Mouse (Mus musculus) hindbrain, embryonic 16.5 days (tissue): Measurements from ENCODE around the gene Zfp763. TPM values are rescaled to one million over a fixed set of nuclear protein-coding genes. Genes with fewer than 3 reads are reported as not detected.
"Not testable (repeated sequence)": the region's sequence is repeated elsewhere in the genome, so short reads cannot be mapped to it uniquely, and the experiment has no call there.

ENCODE experiments used
- ATAC-seq: fragments of 200-750 bp; cut with Nextera tagmentation; 2 replicates; pipeline ENCODE4 v1.8.0; 2017; ENCODE audit warnings: moderate TSS enrichment, moderate library complexity
- H3K27ac ChIP-seq: fragments of 300-500 bp; sonication (generic); 2 replicates; pipeline ENCODE4 v1.5.1; 2014; ENCODE audit warnings: low read depth, mild to moderate bottlenecking, control low read depth, low read length, moderate library complexity
- H3K27me3 ChIP-seq: fragments of 300-500 bp; sonication (generic); replicated peaks from 2 replicates; pipeline ENCODE4 v1.6.1; 2014; ENCODE audit warnings: low read length; ENCODE audit not compliant: control insufficient read depth, insufficient read depth
- H3K36me3 ChIP-seq: fragments of 300-500 bp; sonication (generic); 2 replicates; pipeline ENCODE4 v1.6.1; 2014; ENCODE audit warnings: mild to moderate bottlenecking, low read length, moderate library complexity, mixed read lengths; ENCODE audit not compliant: control insufficient read depth, insufficient read depth
- H3K4me1 ChIP-seq: fragments of 300-500 bp; sonication (generic); 2 replicates; pipeline ENCODE4 v1.6.1; 2014; ENCODE audit warnings: low read depth, low read length; ENCODE audit not compliant: control insufficient read depth, insufficient read depth
- H3K4me2 ChIP-seq: fragments of 300-500 bp; sonication (generic); 2 replicates; pipeline ENCODE4 v1.6.1; 2014; ENCODE audit warnings: mild to moderate bottlenecking, low read length, control low read depth, moderate library complexity
- H3K4me3 ChIP-seq: fragments of 300-500 bp; sonication (generic); 2 replicates; pipeline ENCODE4 v1.5.1; 2014; ENCODE audit warnings: mild to moderate bottlenecking, low read length, control low read depth, moderate library complexity
- H3K9ac ChIP-seq: fragments of 300-500 bp; sonication (generic); 2 replicates; pipeline ENCODE4 v1.6.1; 2014; ENCODE audit warnings: low read depth, mild to moderate bottlenecking, control low read depth, low read length, moderate library complexity
- H3K9me3 ChIP-seq: fragments of 300-500 bp; sonication (generic); 2 replicates; pipeline ENCODE4 v1.6.1; 2014; ENCODE audit warnings: mild to moderate bottlenecking, low read length, moderate library complexity; ENCODE audit not compliant: control insufficient read depth
- WGBS: fragments of 180-500 bp; shearing (Covaris S2); extraction: QIAGEN DNeasy Blood & Tissue Kit; methylation state at CpG from one replicate; pipeline ENCODE4 v1.1.7; 2014; 5-methylcytosine and 5-hydroxymethylcytosine counted together
- polyA plus RNA-seq: library from polyadenylated mRNA; unstranded; fragments of >200 nt; fragmentation: Nextera tagmentation; extraction: Ambion mirVana; gene quantifications from 2 replicates; pipeline ENCODE4 v1.2.1, GENCODE M21; 2015

Gene Zfp763
- polyA plus RNA-seq: 24.8 and 26.6 TPM in 2 replicates

DNA sequence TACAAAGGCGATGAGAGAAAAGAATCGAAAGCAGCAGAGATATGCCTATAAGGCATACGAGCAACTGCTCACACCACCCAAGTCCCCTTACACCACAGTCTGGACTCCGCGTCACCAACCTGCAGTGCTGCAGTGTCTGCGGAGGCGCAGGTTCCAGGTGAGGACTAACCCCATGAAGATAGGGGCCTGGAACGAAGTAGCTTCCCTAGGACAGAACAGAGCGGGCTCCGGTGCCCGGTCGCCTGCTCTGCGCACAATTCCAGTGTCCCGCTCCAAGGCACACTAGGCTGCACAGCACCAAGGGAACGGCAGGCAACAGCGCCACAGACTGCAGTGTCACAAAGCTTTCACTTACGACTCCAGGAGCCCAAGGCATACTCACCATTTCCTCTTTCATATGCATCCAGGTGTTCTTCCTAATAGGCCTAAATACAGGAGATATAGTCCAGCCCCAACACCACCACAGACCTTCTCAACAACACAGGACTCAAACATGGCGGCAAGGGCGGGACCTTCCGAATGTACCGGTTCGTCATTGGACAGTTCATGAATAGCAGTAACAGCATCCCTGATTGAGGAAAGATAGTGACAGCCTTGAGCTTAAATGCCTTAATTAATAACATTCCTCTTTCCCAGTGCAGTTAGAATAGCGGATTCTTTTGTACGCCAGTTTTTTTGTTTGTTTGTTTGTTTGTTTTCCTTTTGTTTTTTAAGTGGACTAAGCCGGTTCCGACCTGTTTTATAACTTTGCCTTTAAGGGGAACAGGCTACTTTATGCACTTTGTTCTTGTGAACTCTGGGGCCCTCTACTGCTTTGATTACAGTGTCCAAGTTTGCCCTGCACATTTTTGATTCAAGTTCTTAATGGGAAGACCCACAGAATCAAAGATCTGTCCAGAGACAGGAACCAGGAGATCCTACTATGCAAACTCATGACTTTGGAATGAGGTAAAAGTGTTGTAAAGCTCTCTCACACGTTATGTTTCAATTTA lies at the start of gene Zfp763:
Gene Zfp763, minus strand, starts transcription at position 503 of the 992 bp plus-strand sequence.
- Histone ChIP-seq H3K27ac (peak within 1 kb of the TSS; percentile 87), H3K36me3 (no peaks in the 10 kb centered on the region), H3K4me2 (peak within 1 kb of the TSS; percentile 74), H3K9me3 (no peaks in the 10 kb centered on the region), H3K9ac (peak within 1 kb of the TSS; percentile 89), H3K4me1 (peaks cover 5% of the 10 kb centered on the region; the same call in 1 of the 2 replicates), H3K4me3 (peak within 1 kb of the TSS; percentile 66), H3K27me3 (no peaks in the 10 kb centered on the region)
- ATAC-seq: peak; percentile 100
- 2% methylated on average over 27 of the region's 27 CpGs for WGBS

GRCm38 (mm10) chr17:33067958-33068357 lies 34.8 kb upstream of the Zfp763 start, which contains the start of gene 4921501E09Rik:
Gene 4921501E09Rik, minus strand, starts transcription at chr17:33068058.
- no peak within 1 kb of the TSS for H3K9ac ChIP-seq
- H3K27ac ChIP-seq: no peak within 1 kb of the TSS
- H3K36me3 ChIP-seq: no peaks in the 10 kb centered on the region
- no peaks in the 10 kb centered on the region for H3K4me1 ChIP-seq
- H3K4me2 ChIP-seq: no peak within 1 kb of the TSS
- 61% methylated on average over 1 of the region's 1 CpGs for WGBS
- H3K27me3 ChIP-seq: no peaks in the 10 kb centered on the region
- H3K9me3 ChIP-seq: no peaks in the 10 kb centered on the region
- ATAC-seq: no peak
- no peak within 1 kb of the TSS for H3K4me3 ChIP-seq

- Histone ChIP-seq H3K36me3 (no peaks in the 10 kb centered on the region), H3K27me3 (no peaks in the 10 kb centered on the region), H3K4me3 (no peak overlapping the region), H3K9me3 (no peaks in the 10 kb centered on the region), H3K27ac (no peak overlapping the region), H3K9ac (no peak overlapping the region), H3K4me2 (no peak overlapping the region), H3K4me1 (no peaks in the 10 kb centered on the region)
- WGBS: 0% methylated on average over 1 of the region's 1 CpGs
- ATAC-seq: no peak
Observed at GRCm38 (mm10) chr17:33063001-33063400, 29.8 kb upstream of the Zfp763 start.

- 18% methylated on average over 1 of the region's 1 CpGs for WGBS
- Histone ChIP-seq H3K27ac (no peak overlapping the region), H3K9me3 (no peaks in the 10 kb centered on the region), H3K27me3 (no peaks in the 10 kb centered on the region), H3K9ac (no peak overlapping the region), H3K4me2 (no peak overlapping the region), H3K4me1 (no peaks in the 10 kb centered on the region), H3K4me3 (no peak overlapping the region), H3K36me3 (no peaks in the 10 kb centered on the region)
- no peak for ATAC-seq
Observed at GRCm38 (mm10) chr17:33058791-33059190, 25.6 kb upstream of the Zfp763 start.

GRCm38 (mm10) chr17:33032376-33032775 lies 826 bp downstream of the Zfp763 start:
- H3K9ac ChIP-seq: peak overlapping the region; percentile 89
- ATAC-seq: no peak
- H3K27me3 ChIP-seq: no peaks in the 10 kb centered on the region
- peak overlapping the region; percentile 66 for H3K4me3 ChIP-seq
- H3K4me1 ChIP-seq: peaks cover 5% of the 10 kb centered on the region; the same call in 1 of the 2 replicates
- H3K36me3 ChIP-seq: no peaks in the 10 kb centered on the region
- 10% methylated on average over 10 of the region's 10 CpGs for WGBS
- H3K4me2 ChIP-seq: peak overlapping the region; percentile 74
- H3K27ac ChIP-seq: no peak overlapping the region
- peaks cover 3% of the 10 kb centered on the region; the same call in 1 of the 2 replicates for H3K9me3 ChIP-seq

- not testable (repeated sequence) for H3K9ac ChIP-seq, H3K27me3 ChIP-seq, H3K4me3 ChIP-seq, ATAC-seq, H3K27ac ChIP-seq, H3K4me1 ChIP-seq, H3K4me2 ChIP-seq
- peaks cover 70% of the 10 kb centered on the region for H3K36me3 ChIP-seq
- peaks cover 55% of the 10 kb centered on the region for H3K9me3 ChIP-seq
Observed at GRCm38 (mm10) chr17:33020434-33020833, 12.8 kb downstream of the Zfp763 start.

DNA sequence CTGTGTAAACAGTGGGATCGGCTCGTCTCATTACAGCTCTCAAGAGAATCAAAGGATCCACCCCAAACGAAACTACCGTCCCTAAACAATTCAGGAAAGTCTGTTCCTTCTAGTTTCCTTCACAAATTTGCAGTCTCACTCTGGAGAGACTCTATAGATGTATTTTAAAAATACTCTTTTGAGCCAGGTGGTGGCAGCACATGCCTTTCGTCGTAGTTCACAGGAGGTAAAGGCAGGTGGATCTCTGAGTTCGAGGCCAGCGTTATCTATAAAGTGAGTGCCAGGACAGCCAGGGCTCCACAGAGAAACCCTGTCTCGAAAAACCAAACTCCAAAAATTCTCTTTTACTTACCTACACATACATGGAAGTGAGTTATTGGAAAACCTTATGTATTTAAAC lies 24.9 kb downstream of the Zfp763 start:
- Histone ChIP-seq H3K9me3 (peaks cover 11% of the 10 kb centered on the region), H3K36me3 (peaks cover 23% of the 10 kb centered on the region), H3K27ac (no peak overlapping the region), H3K27me3 (no peaks in the 10 kb centered on the region), H3K4me2 (no peak overlapping the region), H3K4me3 (no peak overlapping the region), H3K4me1 (no peaks in the 10 kb centered on the region), H3K9ac (no peak overlapping the region)
- 54% methylated on average over 9 of the region's 9 CpGs for WGBS
- ATAC-seq: no peak

DNA sequence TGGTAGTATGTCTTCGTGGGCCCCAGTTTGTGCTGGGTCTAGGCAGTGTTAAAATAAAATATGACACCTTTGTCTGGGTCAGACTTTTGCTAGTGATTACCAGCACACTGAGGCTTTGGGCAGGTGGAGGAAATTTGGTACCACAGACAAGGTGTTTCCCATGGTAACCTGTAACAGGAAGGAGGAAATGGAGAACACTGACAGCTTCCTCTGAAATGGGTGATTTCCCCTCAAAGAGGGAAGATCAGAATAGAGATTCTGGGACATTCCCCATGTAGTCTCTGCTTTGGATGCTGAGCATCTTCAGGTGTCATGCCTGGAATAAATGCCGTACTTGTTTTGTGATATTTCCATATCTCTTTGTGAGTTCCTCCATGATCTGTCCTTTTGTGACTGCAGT lies 34.7 kb downstream of the Zfp763 start:
- no peaks in the 10 kb centered on the region for H3K27me3 ChIP-seq
- peaks cover 53% of the 10 kb centered on the region for H3K36me3 ChIP-seq
- no peak overlapping the region for H3K27ac ChIP-seq
- peaks cover 7% of the 10 kb centered on the region for H3K4me1 ChIP-seq
- no peak overlapping the region for H3K9ac ChIP-seq
- no peak overlapping the region for H3K4me3 ChIP-seq
- peaks cover 28% of the 10 kb centered on the region for H3K9me3 ChIP-seq
- WGBS: 95% methylated on average over 2 of the region's 2 CpGs
- no peak overlapping the region for H3K4me2 ChIP-seq
- no peak for ATAC-seq

DNA sequence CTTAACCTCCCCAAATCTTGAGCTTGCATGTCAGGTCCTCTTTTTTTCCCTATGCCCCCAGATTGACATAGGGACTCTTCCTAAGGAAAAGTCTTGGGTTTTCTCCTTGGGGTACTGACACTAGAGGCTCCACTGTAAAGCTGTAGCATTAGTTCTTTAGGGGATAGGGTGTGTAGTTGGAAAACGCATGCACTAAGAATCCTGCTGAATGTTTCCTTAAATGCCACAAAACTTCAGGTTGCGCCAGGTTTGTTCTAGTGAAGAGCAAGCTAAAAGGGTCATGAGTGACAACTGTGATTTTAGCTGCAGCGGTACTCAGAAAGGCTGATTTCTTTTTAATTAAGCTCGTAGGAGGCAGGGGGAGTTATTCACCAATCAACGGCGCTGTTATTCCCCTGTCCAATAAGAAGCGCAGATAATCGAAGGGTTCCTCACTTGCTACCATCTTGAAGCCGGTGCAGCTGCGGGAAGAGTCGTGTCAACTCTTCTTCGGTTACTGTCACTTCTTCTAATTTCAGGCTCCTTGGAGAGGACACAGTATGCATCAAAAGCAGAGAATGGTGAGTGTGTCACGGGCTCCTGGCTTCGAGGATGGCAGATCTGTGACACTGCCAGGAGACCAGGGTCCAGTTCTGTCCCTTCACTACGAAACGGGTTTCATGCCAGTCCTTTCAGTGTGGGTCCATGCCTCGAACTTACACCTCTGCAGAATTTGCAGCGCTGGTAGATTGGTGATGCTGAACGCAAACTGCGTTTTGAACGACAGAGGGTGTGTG lies 40.3 kb downstream of the Zfp763 start, which contains the start of gene Zfp952:
Gene Zfp952, plus strand, starts transcription at position 431 of the 776 bp plus-strand sequence.
- Histone ChIP-seq H3K4me3 (peak within 1 kb of the TSS; percentile 54), H3K27me3 (no peaks in the 10 kb centered on the region), H3K27ac (peak within 1 kb of the TSS; percentile 77), H3K36me3 (peaks cover 18% of the 10 kb centered on the region), H3K9ac (peak within 1 kb of the TSS; percentile 65), H3K4me1 (peaks cover 7% of the 10 kb centered on the region), H3K9me3 (peaks cover 6% of the 10 kb centered on the region), H3K4me2 (peak within 1 kb of the TSS; percentile 93)
- ATAC-seq: peak; percentile 99
- under 1% methylated on average over 21 of the region's 21 CpGs for WGBS
